In genomic region chr9:99258891-99259290, GRCm38 (mm10) we compare ENCODE assay signal across 51 mouse cellular contexts. TPM values are rescaled to one million over a fixed set of nuclear protein-coding genes. Genes with fewer than 3 reads are reported as not detected.
"Had no signal": no experiment of that assay in that cellular context is flagged by ENCODE, and none has a peak within 500 bp of the region (broad histone marks: within the 10 kb centered on the region; RNA-seq: fewer than 3 reads in every experiment).

No protein-coding gene starts in this region.

- H3K4me3 ChIP-seq: heart, embryonic 12.5 days; heart, embryonic 13.5 days; heart, embryonic 15.5 days; hindbrain, embryonic 10.5 days; hindbrain, embryonic 12.5 days; hindbrain, embryonic 13.5 days; hindbrain, embryonic 15.5 days; intestine, embryonic 15.5 days; kidney, embryonic 15.5 days; layer of hippocampus, adult 2 months; left cerebral cortex, adult 2 months had no signal

- H3K27ac ChIP-seq: heart, embryonic 13.5 days; heart, embryonic 15.5 days; hindbrain, embryonic 10.5 days; hindbrain, embryonic 12.5 days; hindbrain, embryonic 13.5 days; hindbrain, embryonic 14.5 days; hindbrain, embryonic 15.5 days; hindbrain, postnatal 0 days; intestine, embryonic 15.5 days; kidney, embryonic 15.5 days; kidney, postnatal 0 days; layer of hippocampus, adult 2 months; left cerebral cortex, adult 2 months had no signal

- H3K27me3 ChIP-seq: heart, embryonic 12.5 days; heart, embryonic 13.5 days; heart, embryonic 15.5 days; hindbrain, embryonic 12.5 days; hindbrain, embryonic 13.5 days; hindbrain, embryonic 15.5 days; intestine, embryonic 15.5 days; kidney, embryonic 15.5 days had no signal

- ATAC-seq: hindbrain, embryonic 16.5 days; hindbrain, postnatal 0 days; inflammation-experienced regulatory T-cells, adult 6 months; intestine, embryonic 15.5 days; intestine, embryonic 16.5 days had no signal

- H3K9me3 ChIP-seq: heart, embryonic 12.5 days; heart, embryonic 13.5 days; heart, embryonic 15.5 days; hindbrain, embryonic 10.5 days; hindbrain, embryonic 12.5 days; hindbrain, embryonic 13.5 days; hindbrain, embryonic 15.5 days; intestine, embryonic 15.5 days; kidney, embryonic 15.5 days had no signal

- H3K9ac ChIP-seq: heart, embryonic 12.5 days; heart, embryonic 13.5 days; heart, embryonic 15.5 days; hindbrain, embryonic 12.5 days; hindbrain, embryonic 13.5 days; hindbrain, embryonic 14.5 days; hindbrain, embryonic 15.5 days; intestine, embryonic 15.5 days; kidney, embryonic 15.5 days had no signal

- DNase-seq: heart, postnatal 10 days; heart, postnatal 14 days; heart, postnatal 36 days; heart, postnatal 4 days; kidney, adult 11 months; kidney, adult 18-20 months; kidney, adult 2 months; kidney, adult 8-10 months; kidney, adult 9 months; kidney, postnatal 10 days; kidney, postnatal 14 days; kidney, postnatal 25 days; kidney, postnatal 36 days; kidney, postnatal 4 days; layer of hippocampus, adult 9-11 months; layer of hippocampus, postnatal 36 days had no signal

- H3K4me1 ChIP-seq: heart, embryonic 12.5 days; heart, embryonic 13.5 days; heart, embryonic 15.5 days; hindbrain, embryonic 10.5 days; hindbrain, embryonic 12.5 days; hindbrain, embryonic 13.5 days; hindbrain, embryonic 15.5 days; intestine, embryonic 15.5 days had no signal

- H3K4me2 ChIP-seq: heart, embryonic 11.5 days; heart, embryonic 12.5 days; heart, embryonic 13.5 days; heart, embryonic 15.5 days; hindbrain, embryonic 12.5 days; hindbrain, embryonic 13.5 days; hindbrain, embryonic 14.5 days; hindbrain, embryonic 15.5 days; intestine, embryonic 15.5 days; kidney, embryonic 15.5 days had no signal

RNA-seq across cellular contexts. Expression of gene Faiml, which starts 21.9 kb away (rescaled TPM):
- total RNA-seq: heart, postnatal 10 days; heart, postnatal 14 days; heart, postnatal 25 days; heart, postnatal 36 days; heart, postnatal 4 days; hematopoietic stem cell, adult 5-6 weeks; hindbrain, postnatal 0 days; layer of hippocampus, adult 18-20 months; layer of hippocampus, adult 2 months; layer of hippocampus, adult 8-10 months; layer of hippocampus, postnatal 10 days; layer of hippocampus, postnatal 14 days; layer of hippocampus, postnatal 25 days; layer of hippocampus, postnatal 36 days; left cerebral cortex, adult 18-20 months; left cerebral cortex, adult 2 months; left cerebral cortex, adult 8-10 months had no signal
- polyA plus RNA-seq: heart, embryonic 11.5 days; heart, embryonic 12.5 days; heart, embryonic 13.5 days; heart, embryonic 14.5 days; heart, embryonic 15.5 days; heart, embryonic 16.5 days; heart, postnatal 0 days; hindbrain, embryonic 10.5 days; hindbrain, embryonic 11.5 days; hindbrain, embryonic 12.5 days; hindbrain, embryonic 13.5 days; hindbrain, embryonic 14.5 days; hindbrain, embryonic 15.5 days; hindbrain, embryonic 16.5 days; hindbrain, postnatal 0 days; inflammation-experienced regulatory T-cells, adult 6 months; intestine, embryonic 14.5 days; intestine, embryonic 15.5 days; intestine, embryonic 16.5 days; kidney, adult 2 months; kidney, embryonic 14.5 days; kidney, embryonic 15.5 days; kidney, embryonic 16.5 days; kidney, postnatal 0 days; large intestine, adult 2 months had no signal
